Mouse (Mus musculus): ENCODE measurements around the gene Ets1. TPM values are rescaled to one million over a fixed set of nuclear protein-coding genes. Genes with fewer than 3 reads are reported as not detected.

Ets1 gene
- polyA plus RNA-seq, 1 experiment = 7.4 TPM

GRCm38 (mm10) chr9:32601953-32602352 is 34.1 kb upstream of the Ets1 start:
- no peak overlapping the region for H3K4me3 ChIP-seq (ENCODE audit: insufficient read depth, low read length)
- H3K4me1 ChIP-seq (ENCODE audit: control insufficient read depth, insufficient read depth, low read length) = no peaks in the 10 kb centered on the region
- H3K27ac ChIP-seq (ENCODE audit: insufficient read depth, low read depth, low read length) = no peak overlapping the region
- TF ChIP-seq POLR2A (IDR thresholded peaks at IDR 0.05; ENCODE audit: borderline replicate concordance, low read depth, low read length) (no peak), CTCF (IDR thresholded peaks at IDR 0.05; ENCODE audit: low read depth, low read length) (no peak)

GRCm38 (mm10) chr9:32603097-32603496 is 32.9 kb upstream of the Ets1 start:
- Histone ChIP-seq H3K4me3 (ENCODE audit: insufficient read depth, low read length) (no peak overlapping the region), H3K27ac (ENCODE audit: insufficient read depth, low read depth, low read length) (no peak overlapping the region), H3K4me1 (ENCODE audit: control insufficient read depth, insufficient read depth, low read length) (no peaks in the 10 kb centered on the region)
- TF ChIP-seq POLR2A (IDR thresholded peaks at IDR 0.05; ENCODE audit: borderline replicate concordance, low read depth, low read length) = no peak
- no peak for TF ChIP-seq CTCF (IDR thresholded peaks at IDR 0.05; ENCODE audit: low read depth, low read length)

DNA sequence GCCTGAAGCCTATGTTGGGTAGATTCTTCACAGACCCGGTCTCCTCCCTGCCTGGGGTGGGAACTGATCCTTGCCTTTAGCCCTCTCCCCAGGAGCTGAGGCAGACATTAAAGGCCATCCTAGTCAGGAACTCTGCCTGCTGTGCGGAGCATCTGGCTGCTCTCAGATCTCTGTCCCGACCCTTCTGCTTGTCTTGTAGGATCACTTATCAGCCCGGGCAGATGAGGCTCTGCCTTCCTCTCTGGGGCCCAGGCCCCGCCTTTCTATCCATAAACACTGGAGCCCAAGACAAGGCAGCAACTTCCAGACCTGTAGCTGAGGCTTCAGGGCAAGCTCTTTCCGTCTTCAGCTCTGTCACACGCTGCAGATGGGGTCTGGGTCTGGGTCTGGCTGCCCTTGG is 28.8 kb upstream of the Ets1 start:
- Histone ChIP-seq H3K4me1 (ENCODE audit: control insufficient read depth, insufficient read depth, low read length) (no peaks in the 10 kb centered on the region), H3K4me3 (ENCODE audit: insufficient read depth, low read length) (no peak overlapping the region), H3K27ac (ENCODE audit: insufficient read depth, low read depth, low read length) (no peak overlapping the region)
- no peak for TF ChIP-seq POLR2A (IDR thresholded peaks at IDR 0.05; ENCODE audit: borderline replicate concordance, low read depth, low read length)
- no peak for TF ChIP-seq CTCF (IDR thresholded peaks at IDR 0.05; ENCODE audit: low read depth, low read length)

- no peak overlapping the region for H3K27ac ChIP-seq (ENCODE audit: insufficient read depth, low read depth, low read length)
- no peak overlapping the region for H3K4me3 ChIP-seq (ENCODE audit: insufficient read depth, low read length)
- TF ChIP-seq CTCF (IDR thresholded peaks at IDR 0.05; ENCODE audit: low read depth, low read length) = no peak
- no peaks in the 10 kb centered on the region for H3K4me1 ChIP-seq (ENCODE audit: control insufficient read depth, insufficient read depth, low read length)
Measured at GRCm38 (mm10) chr9:32608831-32609610, 27.0 kb upstream of the Ets1 start.

GRCm38 (mm10) chr9:32610218-32610617 is 25.8 kb upstream of the Ets1 start:
- Histone ChIP-seq H3K27ac (ENCODE audit: insufficient read depth, low read depth, low read length) (no peak overlapping the region), H3K4me3 (ENCODE audit: insufficient read depth, low read length) (no peak overlapping the region), H3K4me1 (ENCODE audit: control insufficient read depth, insufficient read depth, low read length) (no peaks in the 10 kb centered on the region)
- TF ChIP-seq POLR2A (IDR thresholded peaks at IDR 0.05; ENCODE audit: borderline replicate concordance, low read depth, low read length) = no peak

DNA sequence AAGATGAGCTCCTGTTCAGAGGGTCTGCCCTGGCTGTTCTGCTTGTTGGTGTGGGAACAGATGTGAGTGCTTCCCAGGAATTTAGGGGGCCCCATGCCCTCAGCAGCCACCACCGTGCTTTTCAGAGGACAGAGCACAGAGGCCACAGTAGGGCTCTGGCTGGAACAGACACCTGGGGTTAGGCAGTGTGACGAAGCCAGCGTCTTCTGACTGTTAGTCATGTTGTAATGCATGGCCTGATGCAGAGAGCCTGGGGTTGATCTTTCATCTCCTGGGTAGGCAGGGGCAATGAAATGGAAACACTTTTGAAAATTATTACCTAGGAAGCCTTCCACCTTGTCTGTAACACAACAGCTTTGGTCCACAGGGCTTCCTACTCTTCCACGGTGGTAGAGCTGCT is 25.4 kb upstream of the Ets1 start:
- H3K4me1 ChIP-seq (ENCODE audit: control insufficient read depth, insufficient read depth, low read length) = no peaks in the 10 kb centered on the region

GRCm38 (mm10) chr9:32611340-32611739 is 24.7 kb upstream of the Ets1 start:
- no peak overlapping the region for H3K27ac ChIP-seq (ENCODE audit: insufficient read depth, low read depth, low read length)

More for the DNA sequence above, 25.4 kb upstream of the Ets1 start:
- H3K4me3 ChIP-seq (ENCODE audit: insufficient read depth, low read length) = no peak overlapping the region
- TF ChIP-seq CTCF (IDR thresholded peaks at IDR 0.05; ENCODE audit: low read depth, low read length) (no peak), POLR2A (IDR thresholded peaks at IDR 0.05; ENCODE audit: borderline replicate concordance, low read depth, low read length) (no peak)
- H3K27ac ChIP-seq (ENCODE audit: insufficient read depth, low read depth, low read length) = no peak overlapping the region

GRCm38 (mm10) chr9:32612426-32612825 is 23.6 kb upstream of the Ets1 start:
- Histone ChIP-seq H3K4me1 (ENCODE audit: control insufficient read depth, insufficient read depth, low read length) (no peaks in the 10 kb centered on the region), H3K4me3 (ENCODE audit: insufficient read depth, low read length) (no peak overlapping the region), H3K27ac (ENCODE audit: insufficient read depth, low read depth, low read length) (no peak overlapping the region)
- TF ChIP-seq POLR2A (IDR thresholded peaks at IDR 0.05; ENCODE audit: borderline replicate concordance, low read depth, low read length) (no peak), CTCF (IDR thresholded peaks at IDR 0.05; ENCODE audit: low read depth, low read length) (no peak)

More at GRCm38 (mm10) chr9:32611340-32611739, 24.7 kb upstream of the Ets1 start:
- Histone ChIP-seq H3K4me3 (ENCODE audit: insufficient read depth, low read length) (no peak overlapping the region), H3K4me1 (ENCODE audit: control insufficient read depth, insufficient read depth, low read length) (no peaks in the 10 kb centered on the region)
- TF ChIP-seq POLR2A (IDR thresholded peaks at IDR 0.05; ENCODE audit: borderline replicate concordance, low read depth, low read length) = no peak
- TF ChIP-seq CTCF (IDR thresholded peaks at IDR 0.05; ENCODE audit: low read depth, low read length) = no peak

DNA sequence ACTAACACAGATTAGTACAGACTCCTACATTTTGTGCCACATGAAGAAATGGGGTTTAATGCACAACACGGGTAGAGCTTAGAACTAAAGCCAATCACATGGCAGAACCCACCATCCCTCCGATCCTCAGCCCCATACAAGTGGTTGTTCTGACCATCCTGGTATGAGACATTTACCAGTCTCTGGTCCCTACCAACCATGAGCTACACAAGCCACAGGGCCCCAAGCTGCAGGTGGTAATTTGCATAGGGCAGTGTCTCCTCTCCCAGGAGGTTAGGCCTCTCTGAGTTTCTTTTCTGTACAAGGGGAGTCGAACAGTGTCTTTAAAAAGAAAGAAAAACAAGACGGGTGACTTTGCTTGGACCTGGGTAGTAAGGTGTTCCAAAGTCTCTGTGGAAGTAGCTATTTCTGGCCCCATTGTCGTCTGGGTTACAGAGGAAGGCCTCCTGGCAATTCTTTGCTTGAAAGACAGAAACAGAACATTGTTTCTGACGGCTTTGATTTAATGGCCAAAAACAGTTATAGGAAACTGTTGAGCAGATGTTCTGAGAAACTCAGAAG is 23.1 kb upstream of the Ets1 start:
- H3K27ac ChIP-seq (ENCODE audit: insufficient read depth, low read depth, low read length) = no peak overlapping the region
- no peak for TF ChIP-seq POLR2A (IDR thresholded peaks at IDR 0.05; ENCODE audit: borderline replicate concordance, low read depth, low read length)
- H3K4me3 ChIP-seq (ENCODE audit: insufficient read depth, low read length) = no peak overlapping the region
- H3K4me1 ChIP-seq (ENCODE audit: control insufficient read depth, insufficient read depth, low read length) = no peaks in the 10 kb centered on the region

GRCm38 (mm10) chr9:32614191-32614590 is 21.8 kb upstream of the Ets1 start:
- Histone ChIP-seq H3K4me1 (ENCODE audit: control insufficient read depth, insufficient read depth, low read length) (no peaks in the 10 kb centered on the region), H3K4me3 (ENCODE audit: insufficient read depth, low read length) (no peak overlapping the region), H3K27ac (ENCODE audit: insufficient read depth, low read depth, low read length) (no peak overlapping the region)
- TF ChIP-seq CTCF (IDR thresholded peaks at IDR 0.05; ENCODE audit: low read depth, low read length) (no peak), POLR2A (IDR thresholded peaks at IDR 0.05; ENCODE audit: borderline replicate concordance, low read depth, low read length) (no peak)

Measured in bone marrow macrophage, adult 2 months (primary cell).